Mouse (Mus musculus) midbrain, embryonic 13.5 days (tissue): Measurements from ENCODE around the gene Cnga1. TPM values are rescaled to one million over a fixed set of nuclear protein-coding genes. Genes with fewer than 3 reads are reported as not detected.
"Not testable (repeated sequence)": the region's sequence is repeated elsewhere in the genome, so short reads cannot be mapped to it uniquely, and the experiment has no call there.

Source experiments
- ATAC-seq: fragments of 200-750 bp; cut with Nextera tagmentation; 2 replicates; pipeline ENCODE4 v1.8.0; 2017; ENCODE audit warnings: mild to moderate bottlenecking, moderate TSS enrichment, moderate library complexity
- H3K27ac ChIP-seq: fragments of 300-500 bp; sonication (generic); 2 replicates; pipeline ENCODE4 v1.5.1; 2015; ENCODE audit warnings: inconsistent platforms, mild to moderate bottlenecking, moderate library complexity
- H3K27me3 ChIP-seq: fragments of 300-500 bp; sonication (generic); 2 replicates; pipeline ENCODE4 v1.6.1; 2015; ENCODE audit warnings: mild to moderate bottlenecking, inconsistent platforms
- H3K36me3 ChIP-seq: fragments of 300-500 bp; sonication (generic); 2 replicates; pipeline ENCODE4 v1.6.1; 2015; ENCODE audit warnings: mild to moderate bottlenecking, inconsistent platforms
- H3K4me1 ChIP-seq: fragments of 300-500 bp; sonication (generic); replicated peaks from 2 replicates; pipeline ENCODE4 v1.6.1; 2015; ENCODE audit warnings: inconsistent platforms
- H3K4me2 ChIP-seq: fragments of 300-500 bp; sonication (generic); replicated peaks from 2 replicates; pipeline ENCODE4 v1.6.1; 2015; ENCODE audit warnings: moderate library complexity, mild to moderate bottlenecking, inconsistent platforms
- H3K4me3 ChIP-seq: fragments of 300-500 bp; sonication (generic); replicated peaks from 2 replicates; pipeline ENCODE4 v1.5.1; 2015; ENCODE audit warnings: mild to moderate bottlenecking, inconsistent platforms
- H3K9ac ChIP-seq: fragments of 300-500 bp; sonication (generic); replicated peaks from 2 replicates; pipeline ENCODE4 v1.6.1; 2015; ENCODE audit warnings: mild to moderate bottlenecking, inconsistent platforms
- H3K9me3 ChIP-seq: fragments of 300-500 bp; sonication (generic); 2 replicates; pipeline ENCODE4 v1.6.1; 2016; ENCODE audit warnings: mild to moderate bottlenecking, inconsistent platforms
- WGBS: fragments of 180-500 bp; shearing (Covaris S2); methylation state at CpG from one replicate; pipeline ENCODE4 v1.1.7; 2015; 5-methylcytosine and 5-hydroxymethylcytosine counted together
- polyA plus RNA-seq: library from polyadenylated mRNA; unstranded; fragments of >200 nt; fragmentation: Nextera tagmentation; extraction: Ambion mirVana; gene quantifications from 2 replicates; pipeline ENCODE4 v1.2.1, GENCODE M21; 2015

The Cnga1 gene
- polyA plus RNA-seq, 1 experiment from 2014 or later = not detected

DNA sequence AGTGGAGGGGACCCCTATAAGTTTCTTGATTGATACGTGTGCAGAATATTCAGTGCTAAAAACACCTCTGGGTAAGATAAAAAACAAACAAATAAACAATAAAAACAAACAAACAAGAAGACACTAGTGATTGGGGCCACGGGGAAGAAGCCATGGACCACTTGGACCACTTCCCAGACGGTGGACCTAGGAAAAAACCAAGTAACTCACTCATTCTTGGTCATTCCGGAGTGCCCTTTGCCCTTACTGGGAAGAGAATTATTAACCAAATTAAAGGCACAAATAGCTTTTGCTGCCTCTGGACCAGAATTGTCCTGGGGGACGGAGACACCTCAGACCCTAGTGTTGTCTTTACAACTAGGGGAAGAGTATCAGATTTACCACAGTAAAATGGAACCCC is 78.5 kb downstream of the Cnga1 start:
- Histone ChIP-seq H3K27ac (no peak overlapping the region), H3K27me3 (no peaks in the 10 kb centered on the region), H3K36me3 (no peaks in the 10 kb centered on the region), H3K4me1 (no peaks in the 10 kb centered on the region), H3K4me3 (no peak overlapping the region), H3K9me3 (peaks cover 2% of the 10 kb centered on the region; the same call in 1 of the 2 replicates), H3K9ac (no peak overlapping the region), H3K4me2 (no peak overlapping the region)
- no peak for ATAC-seq
- 90% methylated on average over 5 of the region's 5 CpGs for WGBS

DNA sequence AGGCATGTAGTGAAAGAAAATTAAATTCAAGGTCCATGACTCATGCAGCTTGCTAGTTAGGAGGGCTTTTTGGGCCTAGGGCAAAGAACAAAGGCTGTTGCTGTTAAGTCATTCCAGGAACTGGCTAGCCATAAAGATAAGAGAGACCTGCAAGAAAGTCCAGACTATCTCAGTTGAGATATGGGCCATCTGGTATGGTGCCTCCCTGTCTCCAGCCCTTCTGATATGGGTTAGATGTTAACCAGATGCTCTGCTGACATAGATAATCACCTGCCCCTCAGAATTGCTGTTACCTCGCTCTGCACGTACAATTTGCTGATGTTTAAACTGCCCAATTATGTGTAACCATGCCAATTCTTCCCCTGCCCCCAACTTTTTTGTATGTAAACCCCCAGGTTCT is 80.9 kb downstream of the Cnga1 start:
- ATAC-seq = not testable (repeated sequence)
- 97% methylated on average over 2 of the region's 2 CpGs for WGBS

DNA sequence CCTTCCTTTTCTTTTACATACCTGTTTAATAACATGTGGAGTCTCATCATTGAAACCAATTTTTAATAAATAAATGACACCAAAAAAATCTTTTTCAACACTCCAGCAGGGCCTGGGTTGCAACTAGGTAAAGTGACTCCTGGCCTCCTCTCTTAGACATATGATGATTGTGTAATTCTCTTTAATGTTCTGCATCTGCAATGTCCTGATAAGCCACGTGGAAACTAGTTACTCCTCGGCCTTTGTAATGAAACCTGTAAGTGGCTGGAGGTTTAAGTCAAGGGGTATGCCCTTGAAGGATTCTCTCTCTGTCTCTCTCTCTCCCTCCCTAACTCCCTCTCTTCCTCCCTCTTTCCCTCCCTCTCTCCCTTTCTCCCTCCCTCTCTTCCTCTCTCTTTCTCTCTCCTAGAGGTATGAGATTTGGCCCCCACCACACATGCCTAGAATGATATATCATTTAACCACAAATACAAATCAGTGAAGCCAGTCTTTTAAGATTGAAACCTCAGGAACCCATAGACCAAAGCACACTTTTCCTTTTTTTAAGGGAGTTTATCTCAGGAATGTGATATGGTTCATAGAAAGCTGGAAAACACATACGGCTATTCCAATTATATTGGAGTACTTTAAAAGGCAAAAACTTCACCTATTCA is 83.0 kb downstream of the Cnga1 start:
- no peak overlapping the region for H3K27ac ChIP-seq
- ATAC-seq = no peak
- peaks cover 1% of the 10 kb centered on the region; the same call in 1 of the 2 replicates for H3K36me3 ChIP-seq
- H3K4me3 ChIP-seq = no peak overlapping the region
- H3K9me3 ChIP-seq = no peaks in the 10 kb centered on the region
- WGBS = 80% methylated on average over 3 of the region's 3 CpGs
- peaks cover 12% of the 10 kb centered on the region for H3K4me1 ChIP-seq
- no peaks in the 10 kb centered on the region for H3K27me3 ChIP-seq
- H3K9ac ChIP-seq = no peak overlapping the region
- H3K4me2 ChIP-seq = no peak overlapping the region

More for the DNA sequence above, 80.9 kb downstream of the Cnga1 start:
- not testable (repeated sequence) for H3K27me3 ChIP-seq, H3K36me3 ChIP-seq, H3K9me3 ChIP-seq, H3K4me3 ChIP-seq, H3K4me1 ChIP-seq, H3K4me2 ChIP-seq, H3K27ac ChIP-seq, H3K9ac ChIP-seq

DNA sequence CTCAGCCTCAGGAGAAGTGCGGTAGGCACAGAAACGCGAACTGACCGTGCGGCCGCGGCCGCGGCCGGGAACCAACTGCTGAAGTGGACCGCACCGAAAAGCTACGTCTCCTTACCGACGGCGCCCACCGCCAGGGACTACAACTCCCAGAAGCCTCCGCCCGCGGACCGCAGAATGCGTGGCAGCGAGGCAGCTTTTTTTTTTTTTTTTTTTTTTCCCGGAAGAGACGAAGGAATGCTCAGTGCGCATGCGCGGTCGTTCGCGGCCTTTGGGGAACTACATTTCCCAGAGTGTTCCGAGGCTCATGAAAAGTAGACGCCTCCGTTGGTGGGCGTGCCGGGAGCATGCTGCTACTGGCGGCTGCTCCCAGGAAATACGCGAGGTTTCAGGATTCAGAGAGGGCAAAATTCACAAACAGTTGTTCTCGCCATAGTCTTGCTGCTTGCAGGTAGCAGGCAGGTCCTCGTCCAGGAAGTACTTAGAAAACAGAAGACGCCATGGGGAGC is 84.5 kb downstream of the Cnga1 start, which contains the start of gene Nfxl1:
Nfxl1 (minus strand) TSS at position 141 of the 506 bp plus-strand sequence.
- Histone ChIP-seq H3K9me3 (no peaks in the 10 kb centered on the region), H3K9ac (peak within 1 kb of the TSS; percentile 91), H3K4me2 (peak within 1 kb of the TSS; percentile 95), H3K36me3 (peaks cover 10% of the 10 kb centered on the region), H3K27ac (peak within 1 kb of the TSS; percentile 80), H3K27me3 (no peaks in the 10 kb centered on the region), H3K4me1 (peaks cover 12% of the 10 kb centered on the region), H3K4me3 (peak within 1 kb of the TSS; percentile 79)
- under 1% methylated on average over 42 of the region's 42 CpGs for WGBS
- ATAC-seq = peak; percentile 97

DNA sequence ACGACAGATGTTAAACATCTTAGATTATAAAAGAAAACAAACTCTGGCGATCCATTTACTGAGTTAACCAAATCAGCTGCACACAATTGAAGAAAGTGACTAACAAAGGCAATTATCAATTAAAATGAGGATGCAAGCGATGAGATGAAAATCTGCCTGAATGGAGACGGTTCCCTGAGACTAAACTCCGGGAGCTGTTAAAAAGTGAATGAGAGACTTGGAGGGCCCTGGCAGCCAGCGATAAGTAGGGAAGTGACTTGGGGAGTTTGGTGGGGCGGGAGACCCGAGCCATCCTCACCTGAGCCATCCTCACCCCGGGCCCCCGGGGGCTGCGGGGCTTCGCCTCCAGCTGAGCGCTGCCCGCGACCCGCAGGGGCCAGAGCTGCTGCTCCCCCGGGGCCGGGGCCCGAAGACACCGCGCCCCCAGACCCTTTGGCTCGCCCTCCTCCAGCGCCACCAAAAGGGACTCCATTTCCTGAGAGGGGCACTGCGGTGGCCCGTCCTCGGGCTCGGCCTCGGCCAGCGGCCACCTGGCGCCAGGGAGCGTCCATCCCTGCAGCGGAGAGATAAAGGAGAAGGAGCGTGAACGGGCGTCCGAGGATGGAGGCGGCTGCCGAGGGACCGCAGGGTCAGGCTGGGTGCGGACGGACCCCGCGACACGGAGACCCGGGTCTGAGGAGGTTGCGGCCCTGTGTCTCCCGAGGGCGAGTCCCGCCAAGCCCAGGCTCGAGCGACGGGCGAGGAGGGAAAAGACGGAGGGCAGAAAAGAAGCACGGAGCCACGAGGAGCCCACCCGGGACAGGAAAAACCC is 85.2 kb downstream of the Cnga1 start:
- peak overlapping the region; percentile 91 for H3K9ac ChIP-seq
- peak overlapping the region; percentile 95 for H3K4me2 ChIP-seq
- H3K27me3 ChIP-seq = no peaks in the 10 kb centered on the region
- peak; percentile 89 for ATAC-seq
- H3K9me3 ChIP-seq = no peaks in the 10 kb centered on the region
- H3K4me3 ChIP-seq = peak overlapping the region; percentile 79
- peaks cover 12% of the 10 kb centered on the region for H3K4me1 ChIP-seq
- H3K27ac ChIP-seq = peak overlapping the region; percentile 80
- peaks cover 14% of the 10 kb centered on the region for H3K36me3 ChIP-seq
- WGBS = under 1% methylated on average over 57 of the region's 57 CpGs

DNA sequence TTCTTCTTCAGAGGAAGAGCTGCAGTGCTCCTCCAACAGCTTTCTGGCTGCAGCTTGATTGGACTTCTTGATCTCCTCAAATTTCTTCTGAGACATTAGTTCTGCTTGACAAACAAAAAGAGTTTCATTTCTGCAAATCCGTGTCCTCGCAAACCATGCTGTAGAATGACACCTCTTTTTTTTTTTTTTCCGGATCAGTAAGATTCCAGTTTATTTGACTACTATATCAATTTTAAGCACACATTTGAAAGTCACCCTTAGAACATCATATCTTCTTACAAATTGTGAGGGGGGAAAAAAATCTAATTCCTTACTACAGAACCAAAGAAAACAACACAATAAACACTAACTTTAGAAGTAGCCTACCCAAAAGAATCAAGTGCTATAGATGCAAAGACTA is 87.8 kb downstream of the Cnga1 start:
- Histone ChIP-seq H3K27me3 (no peaks in the 10 kb centered on the region), H3K27ac (no peak overlapping the region), H3K9ac (no peak overlapping the region), H3K4me3 (no peak overlapping the region), H3K4me1 (peaks cover 12% of the 10 kb centered on the region), H3K36me3 (peaks cover 14% of the 10 kb centered on the region), H3K4me2 (no peak overlapping the region), H3K9me3 (no peaks in the 10 kb centered on the region)
- no peak for ATAC-seq
- 84% methylated on average over 3 of the region's 3 CpGs for WGBS

Other genes with a start within 250 kb of the Cnga1 start
- gene Corin, start 139.8 kb downstream of the Cnga1 start, polyA plus RNA-seq = 1.7 and 4.1 TPM in 2 replicates
- gene Nfxl1, start 84.6 kb downstream of the Cnga1 start, polyA plus RNA-seq = 15.2 and 17.2 TPM in 2 replicates
- 2.3 and 2.4 TPM in 2 replicates for gene Zar1, start 63.0 kb downstream of the Cnga1 start, polyA plus RNA-seq
- gene Gm5868, start 56.7 kb downstream of the Cnga1 start, polyA plus RNA-seq = 5.9 and 6.8 TPM in 2 replicates
- 0.79 and 1.5 TPM in 2 replicates for gene Nipal1, start 3.5 kb upstream of the Cnga1 start, polyA plus RNA-seq
- gene Txk, start 108.5 kb upstream of the Cnga1 start, polyA plus RNA-seq = 0.07 TPM in 1 of 2 replicates, not detected in the other
- gene Tec, start 224.2 kb upstream of the Cnga1 start, polyA plus RNA-seq = 4.0 and 5.1 TPM in 2 replicates